Mouse (Mus musculus) megakaryocyte, embryonic 14.5 days (primary cell): ENCODE data around the gene Nlgn1.

ENCODE experiments used
- FLI1 ChIP-seq: IDR thresholded peaks from 2 replicates; pipeline ENCODE4 v1.6.1; 2012; ENCODE audit warnings: low read length, inconsistent platforms, mixed read lengths
- GATA1 ChIP-seq: IDR thresholded peaks from 3 replicates; pipeline ENCODE4 v1.6.1; 2012; ENCODE audit warnings: mixed read lengths, low read length, inconsistent platforms, borderline replicate concordance

GRCm38 (mm10) chr3:25757813-25758212, 574.4 kb downstream of the Nlgn1 start:
- TF ChIP-seq FLI1 (no peak), GATA1 (no peak)
